Mouse (Mus musculus): ENCODE results near the gene Napsa. TPM values are rescaled to one million over a fixed set of nuclear protein-coding genes. Genes with fewer than 3 reads are reported as not detected.

Napsa gene
- polyA plus RNA-seq, 1 experiment from 2014 or later, result 13.8 TPM

GRCm38 (mm10) chr7:44581637-44582036 lies 9.5 kb downstream of the Napsa start:
- 0 out of 2 replicates have a peak, but pooled peaks cover 2% of the 10 kb centered on the region for H3K4me1 ChIP-seq (replicated peaks)
- WGBS (ENCODE audit: insufficient replicate concordance), result 52% methylated on average over 6 of the region's 6 CpGs
- ATAC-seq (ENCODE audit: insufficient read depth), result no peak
- no peaks in the 10 kb centered on the region for H3K9me3 ChIP-seq (replicated peaks)
- no peak overlapping the region for H3K27ac ChIP-seq (replicated peaks)
- no peak overlapping the region for H3K9ac ChIP-seq
- H3K4me3 ChIP-seq (replicated peaks), result no peak overlapping the region
- H3K4me2 ChIP-seq, result no peak overlapping the region
- H3K27me3 ChIP-seq, result peaks cover 43% of the 10 kb centered on the region
- H3K36me3 ChIP-seq (replicated peaks), result no peaks in the 10 kb centered on the region

- H3K4me3 ChIP-seq (replicated peaks), result no peak overlapping the region
- no peak for ATAC-seq (ENCODE audit: insufficient read depth)
- H3K36me3 ChIP-seq (replicated peaks), result no peaks in the 10 kb centered on the region
- 29% methylated on average over 5 of the region's 5 CpGs for whole genome bisulfite sequencing (ENCODE audit: insufficient replicate concordance)
- H3K4me2 ChIP-seq, result no peak overlapping the region
- H3K27ac ChIP-seq (replicated peaks), result no peak overlapping the region
- no peak overlapping the region for H3K9ac ChIP-seq
- H3K9me3 ChIP-seq (replicated peaks), result no peaks in the 10 kb centered on the region
- peaks cover 53% of the 10 kb centered on the region for H3K27me3 ChIP-seq
- H3K4me1 ChIP-seq (replicated peaks), result 0 out of 2 replicates have a peak, but pooled peaks cover 2% of the 10 kb centered on the region
Measured at GRCm38 (mm10) chr7:44582709-44583108, 10.5 kb downstream of the Napsa start.

- ATAC-seq (ENCODE audit: insufficient read depth), result no peak
- H3K27me3 ChIP-seq, result peaks cover 58% of the 10 kb centered on the region
Measured at GRCm38 (mm10) chr7:44583146-44583545, 11.0 kb downstream of the Napsa start.

GRCm38 (mm10) chr7:44584265-44584804 lies 12.2 kb downstream of the Napsa start:
- H3K27me3 ChIP-seq, result peaks cover 70% of the 10 kb centered on the region
- H3K4me3 ChIP-seq (replicated peaks), result no peak overlapping the region
- no peak overlapping the region for H3K27ac ChIP-seq (replicated peaks)
- H3K9me3 ChIP-seq (replicated peaks), result no peaks in the 10 kb centered on the region
- WGBS (ENCODE audit: insufficient replicate concordance), result 40% methylated on average over 4 of the region's 4 CpGs
- H3K36me3 ChIP-seq (replicated peaks), result no peaks in the 10 kb centered on the region
- ATAC-seq (ENCODE audit: insufficient read depth), result no peak
- H3K4me2 ChIP-seq, result no peak overlapping the region
- 0 out of 2 replicates have a peak, but pooled peaks cover 12% of the 10 kb centered on the region for H3K4me1 ChIP-seq (replicated peaks)
- H3K9ac ChIP-seq, result no peak overlapping the region

More at GRCm38 (mm10) chr7:44583146-44583545, 11.0 kb downstream of the Napsa start:
- Histone ChIP-seq H3K36me3 (replicated peaks) (no peaks in the 10 kb centered on the region), H3K4me3 (replicated peaks) (no peak overlapping the region), H3K4me2 (no peak overlapping the region), H3K27ac (replicated peaks) (no peak overlapping the region), H3K9ac (no peak overlapping the region), H3K4me1 (replicated peaks) (0 out of 2 replicates have a peak, but pooled peaks cover 3% of the 10 kb centered on the region), H3K9me3 (replicated peaks) (no peaks in the 10 kb centered on the region)
- WGBS (ENCODE audit: insufficient replicate concordance), result 55% methylated on average over 1 of the region's 1 CpGs

- H3K4me2 ChIP-seq, result no peak overlapping the region
- H3K4me3 ChIP-seq (replicated peaks), result no peak overlapping the region
- H3K9ac ChIP-seq, result no peak overlapping the region
- ATAC-seq (ENCODE audit: insufficient read depth), result no peak
- no peak overlapping the region for H3K27ac ChIP-seq (replicated peaks)
- H3K9me3 ChIP-seq (replicated peaks), result no peaks in the 10 kb centered on the region
- peaks cover 75% of the 10 kb centered on the region for H3K27me3 ChIP-seq
- no peaks in the 10 kb centered on the region for H3K36me3 ChIP-seq (replicated peaks)
- 61% methylated on average over 6 of the region's 6 CpGs for WGBS (ENCODE audit: insufficient replicate concordance)
- H3K4me1 ChIP-seq (replicated peaks), result 0 out of 2 replicates have a peak, but pooled peaks cover 13% of the 10 kb centered on the region
Measured at GRCm38 (mm10) chr7:44584921-44585320, 12.7 kb downstream of the Napsa start.

- ATAC-seq (ENCODE audit: insufficient read depth), result no peak
- no peak overlapping the region for H3K9ac ChIP-seq
- no peaks in the 10 kb centered on the region for H3K36me3 ChIP-seq (replicated peaks)
- H3K4me1 ChIP-seq (replicated peaks), result peaks cover 15% of the 10 kb centered on the region; the same call in 1 of the 2 replicates
- H3K27ac ChIP-seq (replicated peaks), result no peak overlapping the region
- 64% methylated on average over 6 of the region's 6 CpGs for WGBS (ENCODE audit: insufficient replicate concordance)
- peaks cover 82% of the 10 kb centered on the region for H3K27me3 ChIP-seq
- no peaks in the 10 kb centered on the region for H3K9me3 ChIP-seq (replicated peaks)
- H3K4me2 ChIP-seq, result no peak overlapping the region
- no peak overlapping the region for H3K4me3 ChIP-seq (replicated peaks)
Measured at GRCm38 (mm10) chr7:44585606-44586005, 13.4 kb downstream of the Napsa start.

GRCm38 (mm10) chr7:44586518-44586917 lies 14.3 kb downstream of the Napsa start:
- Histone ChIP-seq H3K4me1 (replicated peaks) (peaks cover 24% of the 10 kb centered on the region), H3K36me3 (replicated peaks) (no peaks in the 10 kb centered on the region), H3K4me3 (replicated peaks) (no peak overlapping the region), H3K4me2 (no peak overlapping the region), H3K27ac (replicated peaks) (no peak overlapping the region), H3K27me3 (peaks cover 88% of the 10 kb centered on the region), H3K9ac (no peak overlapping the region), H3K9me3 (replicated peaks) (no peaks in the 10 kb centered on the region)
- 12% methylated on average over 19 of the region's 19 CpGs for WGBS (ENCODE audit: insufficient replicate concordance)
- no peak for ATAC-seq (ENCODE audit: insufficient read depth)

- Histone ChIP-seq H3K9me3 (replicated peaks) (no peaks in the 10 kb centered on the region), H3K4me2 (no peak overlapping the region), H3K27me3 (peaks cover 91% of the 10 kb centered on the region), H3K4me3 (replicated peaks) (no peak overlapping the region), H3K4me1 (replicated peaks) (peaks cover 25% of the 10 kb centered on the region), H3K9ac (no peak overlapping the region), H3K36me3 (replicated peaks) (no peaks in the 10 kb centered on the region), H3K27ac (replicated peaks) (no peak overlapping the region)
- ATAC-seq (ENCODE audit: insufficient read depth), result no peak
- WGBS (ENCODE audit: insufficient replicate concordance), result 1% methylated on average over 18 of the region's 18 CpGs
Measured at GRCm38 (mm10) chr7:44586930-44587329, 14.8 kb downstream of the Napsa start.

GRCm38 (mm10) chr7:44587676-44588075 lies 15.5 kb downstream of the Napsa start:
- Histone ChIP-seq H3K4me1 (replicated peaks) (peaks cover 25% of the 10 kb centered on the region), H3K9ac (no peak overlapping the region), H3K9me3 (replicated peaks) (no peaks in the 10 kb centered on the region), H3K4me3 (replicated peaks) (no peak overlapping the region), H3K36me3 (replicated peaks) (no peaks in the 10 kb centered on the region), H3K27me3 (peaks cover 92% of the 10 kb centered on the region), H3K4me2 (no peak overlapping the region), H3K27ac (replicated peaks) (no peak overlapping the region)
- 29% methylated on average over 6 of the region's 6 CpGs for WGBS (ENCODE audit: insufficient replicate concordance)
- no peak for ATAC-seq (ENCODE audit: insufficient read depth)

GRCm38 (mm10) chr7:44588338-44588737 lies 16.2 kb downstream of the Napsa start:
- H3K9ac ChIP-seq, result no peak overlapping the region
- no peak overlapping the region for H3K27ac ChIP-seq (replicated peaks)
- peak overlapping the region; percentile 58; the same call in 1 of the 2 replicates for H3K4me2 ChIP-seq
- no peaks in the 10 kb centered on the region for H3K36me3 ChIP-seq (replicated peaks)
- peaks cover 25% of the 10 kb centered on the region for H3K4me1 ChIP-seq (replicated peaks)
- ATAC-seq (ENCODE audit: insufficient read depth), result no peak
- 4% methylated on average over 12 of the region's 12 CpGs for WGBS (ENCODE audit: insufficient replicate concordance)
- H3K9me3 ChIP-seq (replicated peaks), result no peaks in the 10 kb centered on the region
- H3K27me3 ChIP-seq, result peaks cover 92% of the 10 kb centered on the region
- H3K4me3 ChIP-seq (replicated peaks), result no peak overlapping the region

- Histone ChIP-seq H3K9ac (no peak overlapping the region), H3K27ac (replicated peaks) (no peak overlapping the region), H3K4me1 (replicated peaks) (peaks cover 25% of the 10 kb centered on the region), H3K4me2 (peak overlapping the region; percentile 58), H3K36me3 (replicated peaks) (no peaks in the 10 kb centered on the region), H3K4me3 (replicated peaks) (peak overlapping the region; percentile 42), H3K9me3 (replicated peaks) (no peaks in the 10 kb centered on the region), H3K27me3 (peaks cover 100% of the 10 kb centered on the region)
- WGBS (ENCODE audit: insufficient replicate concordance), result 2% methylated on average over 33 of the region's 33 CpGs
- ATAC-seq (ENCODE audit: insufficient read depth), result no peak
Measured at GRCm38 (mm10) chr7:44589149-44589548, 17.0 kb downstream of the Napsa start.

- Histone ChIP-seq H3K9ac (no peak overlapping the region), H3K4me3 (replicated peaks) (peak overlapping the region; percentile 15; the same call in 1 of the 2 replicates), H3K4me2 (peak overlapping the region; percentile 76), H3K27me3 (peaks cover 94% of the 10 kb centered on the region), H3K27ac (replicated peaks) (no peak overlapping the region), H3K9me3 (replicated peaks) (no peaks in the 10 kb centered on the region), H3K36me3 (replicated peaks) (no peaks in the 10 kb centered on the region), H3K4me1 (replicated peaks) (peaks cover 25% of the 10 kb centered on the region)
- no peak for ATAC-seq (ENCODE audit: insufficient read depth)
- 5% methylated on average over 13 of the region's 13 CpGs for WGBS (ENCODE audit: insufficient replicate concordance)
Measured at GRCm38 (mm10) chr7:44589946-44590345, 17.8 kb downstream of the Napsa start.

Data from liver, embryonic 15.5 days (tissue).